Mouse (Mus musculus) left cerebral cortex, postnatal 25 days (tissue): ENCODE measurements around the gene Rps27. TPM values are rescaled to one million over a fixed set of nuclear protein-coding genes. Genes with fewer than 3 reads are reported as not detected.

Experiments used
- DNase-seq, 2 experiments: peaks; one replicate each; pipeline ENCODE4 v3.0.0; 2022; ENCODE audit warnings: low spot score in 2 of 2, mixed read lengths in 1 of 2
- intact Hi-C: fragments of 180-260 bp; cut with DNase I; formaldehyde crosslinking; loops from one replicate; pipeline ENCODE4 v1.15.1; 2025
- total RNA-seq, 2 experiments: library from RNA; stranded (reverse); gene quantifications; 2 replicates each; pipeline ENCODE4 v1.2.3; 2021

Gene Rps27
- total RNA-seq, 2 experiments from 2014 or later, result 768 to 783 TPM

DNA sequence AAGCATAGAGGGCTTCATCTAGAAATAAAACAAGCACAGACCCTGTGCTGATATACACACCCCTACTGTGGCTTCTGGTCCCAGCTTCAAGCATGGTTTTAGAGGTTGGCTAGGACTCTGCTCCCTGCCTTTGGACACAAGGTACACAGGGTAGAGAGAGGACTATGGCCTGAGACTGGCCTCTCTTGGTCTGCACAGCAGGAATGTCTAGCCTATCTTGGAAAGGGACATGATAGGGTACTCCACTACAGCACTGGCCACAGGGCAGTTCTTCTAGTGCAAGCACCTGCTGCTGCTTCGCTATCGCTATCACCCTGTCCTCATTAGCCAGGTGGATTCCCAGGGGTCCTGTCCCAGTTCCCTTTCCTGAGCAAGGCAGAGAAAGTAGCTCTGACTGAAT, 27.8 kb upstream of the Rps27 start:
- intact Hi-C loops, result no loop called here
- DNase-seq, result no peak

DNA sequence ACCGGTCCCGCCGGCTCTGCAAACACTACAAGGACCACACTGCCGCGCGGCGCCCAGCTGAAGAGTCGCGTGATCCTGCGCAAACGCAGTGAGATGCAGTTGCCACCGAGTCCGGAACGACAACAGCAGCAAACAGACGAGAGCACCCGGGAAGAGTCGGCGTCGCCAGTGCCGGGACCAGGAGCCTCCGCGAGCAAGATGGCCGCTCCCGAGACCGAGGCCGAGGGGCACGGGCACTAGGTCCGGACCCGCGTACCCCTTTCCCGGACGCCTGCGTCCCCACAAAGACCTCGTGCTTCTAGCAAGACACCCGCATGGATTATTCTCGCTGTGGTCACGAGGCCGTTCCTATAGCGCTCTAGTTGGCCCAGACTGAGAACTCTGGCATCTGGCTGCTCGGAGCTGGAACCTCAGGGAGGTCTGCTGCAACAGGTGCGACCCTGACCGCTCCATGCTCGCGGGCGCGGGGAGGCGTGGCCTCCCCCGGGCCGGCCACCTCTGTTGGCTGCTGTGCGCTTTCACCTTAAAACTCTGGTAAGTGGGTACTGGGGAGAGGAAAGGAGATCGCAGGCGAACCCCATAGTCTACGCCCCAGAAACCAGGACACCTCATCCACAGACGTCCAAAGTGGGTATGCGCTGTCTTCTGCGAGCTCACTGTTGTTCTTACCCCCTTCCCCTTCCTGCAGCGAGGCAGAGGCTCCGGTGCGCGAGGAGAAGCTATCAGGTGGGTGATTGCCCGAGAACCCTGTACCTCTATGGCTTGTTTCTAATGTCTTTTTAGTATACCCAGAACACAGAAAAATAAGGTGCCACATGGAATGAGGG, 18.3 kb upstream of the Rps27 start, which contains the start of gene Jtb:
Gene Jtb, plus strand, starts transcription at position 91 of the 827 bp plus-strand sequence.
- intact Hi-C loops, result loop anchor here (2.0 kb wide), 1 partner anchor 15 kb away; no protein-coding TSS in a partner anchor

GRCm38 (mm10) chr3:90231075-90231474, 17.6 kb upstream of the Rps27 start:
- intact Hi-C loops, result loop anchor here (2.0 kb wide), 1 partner anchor 16 kb away; no protein-coding TSS in a partner anchor

More for the DNA sequence above, 18.3 kb upstream of the Rps27 start, which contains the start of gene Jtb:
- DNase-seq, result peak; percentile 97 to 98

DNA sequence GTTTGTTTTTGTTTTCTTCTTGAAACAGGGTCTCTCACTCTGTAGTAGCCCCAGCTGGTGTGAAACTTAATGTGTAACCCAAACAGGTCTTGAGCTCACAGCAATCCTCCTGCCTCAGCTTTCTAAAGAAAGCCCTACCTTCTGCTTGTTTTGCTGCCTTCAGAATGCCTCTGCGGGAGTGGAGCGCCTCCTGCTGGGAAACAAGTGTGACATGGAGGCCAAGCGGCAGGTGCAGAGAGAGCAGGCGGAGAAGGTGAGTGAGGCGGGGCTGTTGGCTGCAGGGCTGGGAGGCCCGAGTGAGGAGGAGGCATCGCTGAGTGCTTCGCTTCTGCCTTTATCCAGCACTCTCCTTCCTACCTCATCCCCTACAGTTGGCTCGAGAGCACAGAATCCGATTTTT, 10.9 kb upstream of the Rps27 start:
- intact Hi-C loops, result no loop called here
- no peak for DNase-seq

More at GRCm38 (mm10) chr3:90231075-90231474, 17.6 kb upstream of the Rps27 start:
- no peak for DNase-seq

DNA sequence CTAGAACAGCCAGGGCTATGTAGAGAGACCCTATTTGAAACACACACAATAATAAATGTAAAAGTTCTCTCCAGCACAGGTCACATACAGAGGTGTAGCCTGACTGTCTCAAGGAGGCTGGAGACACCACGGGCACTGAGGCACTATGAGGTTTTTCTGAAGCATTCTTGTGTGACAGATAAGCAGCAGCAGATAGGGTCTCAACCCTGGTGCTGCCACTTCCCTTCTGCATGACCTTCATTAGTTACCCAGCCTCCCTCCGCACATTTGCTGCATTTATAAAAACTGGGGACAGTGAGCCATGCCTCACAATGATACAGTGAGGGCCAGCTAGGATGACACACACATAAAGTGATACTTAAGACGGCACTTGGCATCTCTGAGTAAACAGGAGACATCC, 9.5 kb upstream of the Rps27 start:
- DNase-seq, result no peak
- intact Hi-C loops, result no loop called here

- DNase-seq, result no peak
- intact Hi-C loops, result no loop called here
Measured at GRCm38 (mm10) chr3:90222455-90222854, 9.0 kb upstream of the Rps27 start.

DNA sequence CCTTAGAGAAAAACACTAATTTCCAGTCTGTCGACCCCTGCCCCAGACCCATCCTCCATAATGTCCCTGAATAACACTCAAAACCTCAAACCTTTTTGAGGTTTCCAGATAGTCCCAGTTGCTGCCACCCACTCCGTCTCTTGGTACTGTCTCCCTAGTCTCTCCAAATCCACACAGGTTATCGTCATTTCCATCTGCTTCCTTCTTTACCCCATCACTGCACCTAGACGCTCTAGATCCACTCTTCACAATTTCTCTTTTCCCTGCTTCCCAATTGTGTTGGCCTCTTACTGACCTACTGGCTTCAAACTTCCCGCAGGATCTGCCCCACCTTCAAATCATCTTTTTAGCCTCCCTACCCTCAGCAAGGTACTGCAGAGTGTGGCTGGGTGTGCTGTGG, 7.7 kb upstream of the Rps27 start:
- DNase-seq, result no peak
- intact Hi-C loops, result no loop called here

DNA sequence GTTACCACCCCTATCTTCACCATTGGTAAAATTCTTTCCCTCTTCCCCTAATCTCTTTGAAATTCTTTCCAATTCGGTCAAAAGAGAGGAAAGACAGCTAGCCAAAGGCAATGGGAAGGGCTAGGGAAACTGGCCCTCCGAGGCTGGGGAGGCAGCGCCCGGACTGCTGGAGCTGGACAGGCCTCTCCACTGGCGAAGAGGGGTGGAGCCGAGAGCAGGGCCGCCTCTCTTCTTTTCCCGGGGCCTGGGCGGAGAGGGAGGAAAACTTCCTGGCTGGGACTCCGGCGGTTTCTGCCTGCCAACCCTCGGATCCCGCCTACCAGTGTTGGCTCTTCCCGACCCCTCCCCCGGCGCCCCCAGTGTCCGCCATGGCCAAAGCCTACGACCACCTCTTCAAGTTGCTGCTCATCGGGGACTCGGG, 7.1 kb upstream of the Rps27 start:
- intact Hi-C loops, result no loop called here
- peak; percentile 8 to 26 for DNase-seq

- DNase-seq, result peak; percentile 48 to 51
- intact Hi-C loops, result no loop called here
Measured at GRCm38 (mm10) chr3:90220088-90220487, 6.6 kb upstream of the Rps27 start.

DNA sequence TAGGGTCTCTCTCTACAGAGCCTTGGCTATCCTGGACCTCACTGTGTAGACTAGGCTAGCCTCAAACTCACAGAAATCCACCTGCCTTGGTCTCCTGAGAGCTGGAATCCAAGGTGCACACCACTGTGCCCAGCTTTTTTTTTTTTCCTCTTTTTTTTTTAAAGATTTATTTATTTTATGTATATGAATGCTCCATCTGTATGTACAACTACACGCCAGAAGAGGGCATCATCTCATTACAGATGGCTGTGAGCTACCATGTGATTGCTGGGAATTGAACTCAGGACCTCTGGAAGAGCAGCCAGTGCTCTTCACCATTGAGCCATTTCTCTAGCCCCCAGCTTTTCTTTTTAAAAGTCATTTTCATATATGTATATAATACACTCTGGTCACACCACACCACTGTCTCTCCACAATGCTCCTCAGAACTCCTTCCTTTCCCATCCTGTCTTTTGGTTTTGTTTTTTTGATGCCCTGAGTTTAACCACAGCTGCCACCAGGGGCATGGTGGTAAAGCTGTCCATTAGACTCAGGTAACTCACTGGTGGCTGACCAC, 2.5 kb upstream of the Rps27 start:
- intact Hi-C loops, result no loop called here
- no peak for DNase-seq

DNA sequence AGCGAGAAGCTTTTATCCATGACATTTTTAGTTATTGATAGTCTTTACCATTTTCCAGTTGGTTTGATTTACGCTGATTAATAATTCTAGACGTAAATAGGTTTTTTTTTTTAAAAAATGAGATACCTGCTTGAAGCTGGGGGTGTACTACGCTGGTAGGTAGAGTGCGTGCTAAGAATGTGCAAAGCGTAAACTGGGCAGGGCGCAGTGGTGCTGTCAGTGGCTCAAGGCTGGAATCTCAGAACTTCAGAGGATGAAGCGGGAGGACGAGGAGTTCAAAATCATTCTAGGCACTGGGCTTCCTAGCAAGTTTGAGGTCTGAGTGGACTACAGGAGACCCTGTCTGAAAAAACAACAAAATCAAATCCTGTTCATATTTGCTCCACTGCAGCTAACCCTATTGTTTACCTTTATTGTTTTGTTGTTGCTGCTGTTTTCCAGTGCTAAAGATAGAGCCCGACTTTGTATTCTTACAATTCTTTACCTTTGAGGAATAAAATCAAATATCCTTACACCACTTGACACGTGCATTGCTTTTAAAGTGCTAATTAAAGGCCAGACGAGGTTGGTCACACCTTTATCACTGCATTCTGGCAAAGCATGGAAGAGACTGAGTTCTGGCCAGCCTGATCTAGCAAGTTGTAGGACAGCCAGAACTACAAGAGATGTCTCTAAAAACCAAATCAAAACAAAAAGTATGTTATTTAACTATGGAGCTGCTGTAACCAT, 669 bp upstream of the Rps27 start:
- DNase-seq, result peak; percentile 15 to 35
- intact Hi-C loops, result no loop called here

DNA sequence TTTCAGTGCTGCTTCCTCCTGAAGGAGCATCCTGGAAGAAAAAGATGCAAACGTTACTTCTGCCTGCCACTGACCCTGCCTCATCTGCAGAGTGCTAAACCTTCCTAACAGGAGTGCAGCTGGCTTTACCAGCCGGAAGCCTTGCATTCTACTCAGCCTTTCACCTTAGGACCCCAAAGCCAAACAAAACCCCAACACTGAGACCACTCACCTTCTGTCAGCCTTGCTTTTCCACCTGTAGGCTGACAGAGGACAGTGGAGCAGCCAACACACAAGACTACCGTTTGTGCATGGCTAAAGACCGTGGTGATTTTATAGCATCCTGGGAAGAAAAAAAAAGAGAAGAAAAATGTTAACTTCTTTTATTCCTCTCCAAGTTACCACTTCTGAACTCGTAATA, 728 bp downstream of the Rps27 start:
- DNase-seq, result no peak
- intact Hi-C loops, result no loop called here

GRCm38 (mm10) chr3:90211475-90212398, 1.7 kb downstream of the Rps27 start:
- DNase-seq, result no peak
- intact Hi-C loops, result no loop called here

- intact Hi-C loops, result no loop called here
Measured at GRCm38 (mm10) chr3:90209908-90210566, 3.4 kb downstream of the Rps27 start.

GRCm38 (mm10) chr3:90208662-90209061, 4.8 kb downstream of the Rps27 start:
- DNase-seq, result no peak
- intact Hi-C loops, result no loop called here

More at GRCm38 (mm10) chr3:90209908-90210566, 3.4 kb downstream of the Rps27 start:
- DNase-seq, result no peak

GRCm38 (mm10) chr3:90204582-90204981, 8.9 kb downstream of the Rps27 start:
- intact Hi-C loops, result loop anchor here (2.0 to 5.0 kb wide), 2 partner anchors 72 to 118 kb away; no protein-coding TSS in a partner anchor
- no peak for DNase-seq

- DNase-seq, result no peak
- intact Hi-C loops, result loop anchor here (2.0 to 5.0 kb wide), 2 partner anchors 71 to 117 kb away; no protein-coding TSS in a partner anchor
Measured at GRCm38 (mm10) chr3:90203619-90204018, 9.8 kb downstream of the Rps27 start.

DNA sequence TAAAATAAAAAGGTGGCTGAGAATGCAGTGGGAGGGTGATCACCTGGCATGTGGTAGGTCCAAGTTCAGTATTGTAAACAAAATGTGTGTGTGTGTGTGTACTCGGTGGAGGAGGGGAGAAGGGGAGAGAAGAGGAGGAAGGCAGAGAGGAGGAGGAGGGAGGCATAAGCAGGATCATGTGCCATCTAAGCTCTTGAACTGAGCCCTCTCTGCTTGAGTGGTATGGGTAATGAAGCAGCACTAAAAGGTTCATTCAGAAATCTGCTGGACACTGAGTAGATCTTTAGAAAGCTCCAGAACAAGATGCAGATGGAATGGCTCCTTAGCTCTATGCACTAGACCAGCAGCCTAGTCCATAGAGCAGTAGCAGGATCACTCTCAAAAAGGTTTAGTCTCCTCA, 10.6 kb downstream of the Rps27 start:
- intact Hi-C loops, result loop anchor here (5.0 kb wide), 1 partner anchor 71 kb away; no protein-coding TSS in a partner anchor
- DNase-seq, result no peak

GRCm38 (mm10) chr3:90197548-90197947, 15.9 kb downstream of the Rps27 start:
- intact Hi-C loops, result no loop called here
- DNase-seq, result no peak
